Mouse (Mus musculus): ENCODE data around the gene Tgfbrap1.

DNA sequence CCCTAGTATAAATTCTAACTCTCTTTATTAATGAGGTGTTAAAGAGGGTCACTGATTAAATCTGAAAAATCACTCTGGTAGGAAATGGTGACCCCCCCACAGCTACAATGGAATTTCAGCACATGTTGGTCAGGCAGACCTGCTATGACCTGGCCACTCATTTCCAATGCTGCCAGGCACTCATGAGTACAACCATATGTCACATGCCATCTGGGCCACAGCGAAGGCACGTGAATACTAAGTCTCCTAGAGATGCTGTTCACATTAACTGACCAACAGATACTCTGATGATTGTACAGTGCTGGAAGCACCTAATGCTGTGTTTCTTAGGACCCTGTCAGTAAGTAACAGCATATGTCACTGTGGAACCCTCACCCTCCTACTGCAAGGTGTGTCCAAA, 23.6 kb downstream of the Tgfbrap1 start:
- TF ChIP-seq CTCF (IDR thresholded peaks at IDR 0.05; ENCODE audit: borderline replicate concordance, insufficient read depth, low read depth, low read length), result no peak
- TF ChIP-seq POLR2A (IDR thresholded peaks at IDR 0.05; ENCODE audit: borderline replicate concordance, insufficient read depth, low read length), result no peak
